Mouse (Mus musculus) ES-E14 (cell line): ENCODE data around the gene Ica1l.

Source experiments
- CHD2 ChIP-seq: IDR thresholded peaks from 2 replicates; pipeline ENCODE4 v1.6.1; 2014; ENCODE audit warnings: mild to moderate bottlenecking, low read depth, low read length, inconsistent platforms
- HCFC1 ChIP-seq: IDR thresholded peaks from 2 replicates; pipeline ENCODE4 v1.6.1; 2012; ENCODE audit warnings: low read length, inconsistent platforms, borderline replicate concordance; ENCODE audit not compliant: insufficient read depth
- MAFK ChIP-seq: IDR thresholded peaks from 2 replicates; pipeline ENCODE4 v1.6.1; 2014; ENCODE audit warnings: mild to moderate bottlenecking, low read depth, low read length, inconsistent platforms; ENCODE audit not compliant: insufficient read depth
- ZC3H11A ChIP-seq: IDR thresholded peaks from 2 replicates; pipeline ENCODE4 v1.6.1; 2012; ENCODE audit warnings: low read depth, mild to moderate bottlenecking, inconsistent platforms, low read length, borderline replicate concordance
- ZNF384 ChIP-seq: IDR thresholded peaks from 2 replicates; pipeline ENCODE4 v1.6.1; 2012; ENCODE audit warnings: low read depth, low read length, inconsistent platforms

GRCm38 (mm10) chr1:60042796-60043469 lies at the start of gene Ica1l:
- TF ChIP-seq CHD2 (no peak), MAFK (no peak), HCFC1 (no peak), ZC3H11A (no peak), ZNF384 (no peak)
